Mouse (Mus musculus) midbrain, embryonic 16.5 days (tissue): ENCODE data around the gene Clk2. TPM values are rescaled to one million over a fixed set of nuclear protein-coding genes. Genes with fewer than 3 reads are reported as not detected.
A peak's percentile ranks its signal among the peaks of the same experiment; 100 is the strongest.

Experiments
- ATAC-seq: fragments of 200-750 bp; cut with Nextera tagmentation; 2 replicates; pipeline ENCODE4 v1.8.0; 2017; ENCODE audit warnings: moderate TSS enrichment
- H3K27ac ChIP-seq: fragments of 300-500 bp; sonication (generic); 2 replicates; pipeline ENCODE4 v1.5.1; 2014; ENCODE audit warnings: mild to moderate bottlenecking, low read length, mixed read lengths
- H3K27me3 ChIP-seq: fragments of 300-500 bp; sonication (generic); 2 replicates; pipeline ENCODE4 v1.6.1; 2014; ENCODE audit warnings: low read depth, low read length, mixed read lengths; ENCODE audit not compliant: control insufficient read depth, insufficient read depth
- H3K36me3 ChIP-seq: fragments of 300-500 bp; sonication (generic); 2 replicates; pipeline ENCODE4 v1.6.1; 2014; ENCODE audit warnings: mild to moderate bottlenecking, low read length, moderate library complexity, mixed read lengths; ENCODE audit not compliant: control insufficient read depth, insufficient read depth
- H3K4me1 ChIP-seq: fragments of 300-500 bp; sonication (generic); 2 replicates; pipeline ENCODE4 v1.6.1; 2014; ENCODE audit warnings: mild to moderate bottlenecking, low read length, mixed read lengths; ENCODE audit not compliant: control insufficient read depth, insufficient read depth
- H3K4me2 ChIP-seq: fragments of 300-500 bp; sonication (generic); 2 replicates; pipeline ENCODE4 v1.6.1; 2014; ENCODE audit warnings: mild to moderate bottlenecking, low read length, mixed read lengths
- H3K4me3 ChIP-seq: fragments of 300-500 bp; sonication (generic); 2 replicates; pipeline ENCODE4 v1.5.1; 2014; ENCODE audit warnings: low read depth, mild to moderate bottlenecking, low read length, moderate library complexity, mixed read lengths
- H3K9ac ChIP-seq: fragments of 300-500 bp; sonication (generic); 2 replicates; pipeline ENCODE4 v1.6.1; 2014; ENCODE audit warnings: low read depth, low read length, mixed read lengths
- H3K9me3 ChIP-seq: fragments of 300-500 bp; sonication (generic); replicated peaks from 2 replicates; pipeline ENCODE4 v1.6.1; 2014; ENCODE audit warnings: mild to moderate bottlenecking, low read length, mixed read lengths; ENCODE audit not compliant: control insufficient read depth, poor library complexity, severe bottlenecking
- WGBS: fragments of 180-500 bp; shearing (Covaris S2); extraction: QIAGEN DNeasy Blood & Tissue Kit; methylation state at CpG from one replicate; pipeline ENCODE4 v1.1.7; 2014; 5-methylcytosine and 5-hydroxymethylcytosine counted together
- polyA plus RNA-seq: library from polyadenylated mRNA; unstranded; fragments of >200 nt; fragmentation: Nextera tagmentation; extraction: Ambion mirVana; gene quantifications from 2 replicates; pipeline ENCODE4 v1.2.1, GENCODE M21; 2015

Clk2 gene
- polyA plus RNA-seq, 1 experiment from 2014 or later: 15.9 TPM

- Histone ChIP-seq H3K4me1 (peaks cover 5% of the 10 kb centered on the region), H3K9me3 (no peaks in the 10 kb centered on the region), H3K4me3 (no peak overlapping the region), H3K36me3 (no peaks in the 10 kb centered on the region), H3K27me3 (no peaks in the 10 kb centered on the region), H3K4me2 (no peak overlapping the region), H3K27ac (no peak overlapping the region), H3K9ac (no peak overlapping the region)
- 94% methylated on average over 1 of the region's 1 CpGs for WGBS
- ATAC-seq: no peak
These were observed 30.8 kb upstream of the Clk2 start for GRCm38 (mm10) chr3:89133752-89134151.

DNA sequence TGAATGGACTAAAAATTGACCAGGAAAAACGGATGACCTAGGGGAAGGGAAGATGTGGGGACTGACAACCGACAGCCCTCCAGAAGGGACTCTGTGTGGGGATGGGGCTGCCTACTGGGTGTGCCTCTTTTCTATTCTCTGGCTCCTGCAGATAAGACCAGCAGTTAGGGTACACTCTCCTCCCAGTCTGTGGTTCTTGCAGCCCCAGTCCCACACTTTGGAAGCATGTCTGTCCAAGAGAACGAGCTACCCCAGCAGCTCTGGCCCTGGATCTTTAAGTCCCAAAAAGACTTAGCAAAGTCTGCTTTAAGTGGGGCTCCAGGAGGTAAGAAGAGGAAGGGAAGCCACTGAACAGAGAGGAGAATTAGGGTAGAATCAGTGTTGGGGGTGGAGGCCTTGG lies 28.6 kb upstream of the Clk2 start, which contains the start of gene Pklr:
Gene Pklr (plus strand): TSS at position 185 of the 400 bp plus-strand sequence.
- H3K36me3 ChIP-seq: no peaks in the 10 kb centered on the region
- no peak within 1 kb of the TSS for H3K4me3 ChIP-seq
- no peak for ATAC-seq
- no peaks in the 10 kb centered on the region for H3K9me3 ChIP-seq
- WGBS: 57% methylated on average over 3 of the region's 3 CpGs
- H3K27ac ChIP-seq: no peak within 1 kb of the TSS
- H3K4me1 ChIP-seq: peaks cover 5% of the 10 kb centered on the region
- no peak within 1 kb of the TSS for H3K4me2 ChIP-seq
- no peaks in the 10 kb centered on the region for H3K27me3 ChIP-seq
- no peak within 1 kb of the TSS for H3K9ac ChIP-seq

- 47% methylated on average over 9 of the region's 9 CpGs for WGBS
- ATAC-seq: no peak
- H3K9me3 ChIP-seq: no peaks in the 10 kb centered on the region
- H3K9ac ChIP-seq: no peak overlapping the region
- H3K4me3 ChIP-seq: no peak overlapping the region
- peaks cover 5% of the 10 kb centered on the region for H3K4me1 ChIP-seq
- no peaks in the 10 kb centered on the region for H3K36me3 ChIP-seq
- H3K4me2 ChIP-seq: no peak overlapping the region
- no peak overlapping the region for H3K27ac ChIP-seq
- no peaks in the 10 kb centered on the region for H3K27me3 ChIP-seq
These were observed 28.2 kb upstream of the Clk2 start for GRCm38 (mm10) chr3:89136365-89136764.

DNA sequence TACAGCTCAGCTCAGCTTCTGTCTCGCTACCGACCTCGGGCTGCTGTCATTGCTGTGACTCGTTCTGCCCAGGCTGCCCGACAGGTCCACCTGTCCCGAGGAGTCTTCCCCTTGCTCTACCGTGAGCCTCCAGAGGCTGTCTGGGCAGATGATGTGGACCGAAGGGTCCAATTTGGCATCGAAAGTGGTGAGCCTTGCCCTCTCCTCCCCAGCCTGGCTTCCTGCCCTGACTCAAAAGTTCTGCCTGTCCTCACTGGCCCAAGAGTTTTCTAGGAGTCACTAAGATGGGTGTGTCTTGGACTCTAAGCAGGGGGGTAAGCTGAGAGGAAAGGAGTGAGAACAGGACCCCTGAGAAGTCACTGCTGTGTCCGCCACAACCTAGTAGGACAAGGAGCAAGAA lies 19.8 kb upstream of the Clk2 start:
- Histone ChIP-seq H3K4me3 (no peak overlapping the region), H3K27me3 (no peaks in the 10 kb centered on the region), H3K9me3 (no peaks in the 10 kb centered on the region), H3K4me2 (no peak overlapping the region), H3K9ac (no peak overlapping the region), H3K4me1 (no peaks in the 10 kb centered on the region), H3K27ac (no peak overlapping the region), H3K36me3 (0 out of 2 replicates have a peak, but pooled peaks cover 3% of the 10 kb centered on the region)
- no peak for ATAC-seq
- WGBS: 83% methylated on average over 10 of the region's 10 CpGs

DNA sequence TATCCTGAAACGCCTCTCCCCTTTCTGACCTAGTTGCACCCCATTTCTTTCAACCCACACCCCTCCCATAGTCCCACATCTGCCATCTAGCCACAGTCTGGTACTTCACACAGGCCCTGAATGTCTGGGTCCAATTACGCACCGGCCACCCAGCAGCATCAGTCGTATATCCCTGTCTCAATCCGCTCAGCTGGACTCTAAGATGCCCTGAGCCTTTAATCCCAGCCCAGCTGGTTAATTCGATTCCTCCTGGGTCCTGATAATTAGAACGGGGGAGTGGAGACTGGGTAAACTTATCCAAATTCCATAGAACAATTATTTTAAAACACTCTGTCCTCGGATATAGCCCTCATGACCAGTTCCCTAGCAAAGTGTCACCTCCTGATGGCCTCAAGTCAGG lies 19.0 kb upstream of the Clk2 start:
- Histone ChIP-seq H3K9me3 (no peaks in the 10 kb centered on the region), H3K4me1 (no peaks in the 10 kb centered on the region), H3K4me2 (no peak overlapping the region), H3K4me3 (no peak overlapping the region), H3K36me3 (0 out of 2 replicates have a peak, but pooled peaks cover 3% of the 10 kb centered on the region), H3K27me3 (no peaks in the 10 kb centered on the region), H3K27ac (no peak overlapping the region), H3K9ac (no peak overlapping the region)
- 20% methylated on average over 8 of the region's 8 CpGs for WGBS
- 0 out of 2 replicates have a peak, but pooled peaks have one; percentile 5 for ATAC-seq

DNA sequence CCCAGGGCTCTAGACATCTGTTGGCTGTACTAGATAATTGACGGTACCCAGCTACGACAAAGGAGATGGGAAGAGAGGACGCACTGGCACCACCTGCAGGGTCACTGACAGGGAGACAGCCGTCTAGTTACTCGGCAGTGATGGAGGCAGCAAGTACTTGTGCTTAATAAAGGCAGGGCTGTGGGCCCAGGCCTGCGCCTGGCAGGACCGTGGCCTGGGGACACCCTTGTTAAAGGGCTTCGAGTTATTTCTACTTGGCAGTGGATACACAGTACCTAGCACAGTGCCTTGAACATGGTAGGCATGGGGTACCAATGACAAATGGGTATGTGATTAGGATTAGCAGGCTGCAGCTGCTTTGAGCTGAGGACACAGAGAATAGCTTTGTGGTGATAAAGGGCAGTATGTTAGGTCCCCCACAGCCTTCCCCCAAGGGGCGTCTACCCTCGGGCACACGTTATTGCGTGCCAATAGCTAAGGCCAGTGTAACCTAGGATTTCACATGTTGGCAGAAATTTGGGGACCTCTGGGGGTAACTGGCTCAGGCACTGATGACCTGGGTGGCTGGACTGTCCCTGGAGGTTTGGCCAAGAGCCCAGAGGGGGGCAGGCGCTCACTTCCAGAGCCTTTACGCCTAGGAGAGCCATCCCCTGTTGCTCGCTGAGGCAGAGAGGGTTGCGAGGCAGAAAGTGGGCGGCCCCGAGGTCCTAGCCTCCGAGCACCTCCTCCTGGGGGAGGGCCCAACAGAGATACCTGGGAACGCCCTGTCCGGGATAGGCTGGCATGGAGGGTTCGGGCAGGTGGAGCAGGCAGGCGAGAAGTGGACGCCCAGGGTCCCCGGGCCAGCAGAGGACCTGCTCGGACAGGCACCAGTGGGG lies 17.3 kb upstream of the Clk2 start:
- Histone ChIP-seq H3K4me2 (no peak overlapping the region), H3K4me3 (no peak overlapping the region), H3K27ac (no peak overlapping the region), H3K36me3 (peaks cover 5% of the 10 kb centered on the region; the same call in 1 of the 2 replicates), H3K9me3 (no peaks in the 10 kb centered on the region), H3K27me3 (no peaks in the 10 kb centered on the region), H3K9ac (no peak overlapping the region), H3K4me1 (no peaks in the 10 kb centered on the region)
- 0 out of 2 replicates have a peak, but pooled peaks have one; percentile 29 for ATAC-seq
- 28% methylated on average over 26 of the region's 26 CpGs for WGBS

DNA sequence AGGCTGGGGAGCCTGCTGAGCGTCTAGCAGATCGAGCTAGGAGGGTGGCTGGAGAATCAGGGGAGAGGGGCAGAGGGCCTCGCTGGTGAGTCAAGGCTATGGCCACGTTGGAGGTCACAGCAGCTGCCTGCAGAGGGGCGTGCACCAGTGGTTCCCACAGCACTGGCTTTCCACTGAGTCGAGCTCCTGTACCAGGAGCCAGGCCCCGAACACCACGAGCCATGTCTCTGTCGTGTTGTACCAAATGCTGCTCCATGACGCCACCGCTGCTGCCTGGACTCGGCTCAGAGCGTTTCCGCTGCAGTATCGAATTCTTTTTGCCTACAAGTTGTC lies 16.6 kb upstream of the Clk2 start:
- Histone ChIP-seq H3K4me2 (no peak overlapping the region), H3K27ac (no peak overlapping the region), H3K9ac (no peak overlapping the region), H3K4me1 (no peaks in the 10 kb centered on the region), H3K4me3 (no peak overlapping the region), H3K9me3 (no peaks in the 10 kb centered on the region), H3K27me3 (no peaks in the 10 kb centered on the region), H3K36me3 (peaks cover 9% of the 10 kb centered on the region; the same call in 1 of the 2 replicates)
- no peak for ATAC-seq
- WGBS: 10% methylated on average over 15 of the region's 15 CpGs

- 75% methylated on average over 14 of the region's 14 CpGs for WGBS
- no peak overlapping the region for H3K4me2 ChIP-seq
- H3K4me1 ChIP-seq: no peaks in the 10 kb centered on the region
- peaks cover 9% of the 10 kb centered on the region; the same call in 1 of the 2 replicates for H3K36me3 ChIP-seq
- no peak overlapping the region for H3K27ac ChIP-seq
- H3K9ac ChIP-seq: no peak overlapping the region
- H3K9me3 ChIP-seq: no peaks in the 10 kb centered on the region
- no peaks in the 10 kb centered on the region for H3K27me3 ChIP-seq
- no peak for ATAC-seq
- no peak overlapping the region for H3K4me3 ChIP-seq
These were observed 16.0 kb upstream of the Clk2 start for GRCm38 (mm10) chr3:89148567-89148966.

DNA sequence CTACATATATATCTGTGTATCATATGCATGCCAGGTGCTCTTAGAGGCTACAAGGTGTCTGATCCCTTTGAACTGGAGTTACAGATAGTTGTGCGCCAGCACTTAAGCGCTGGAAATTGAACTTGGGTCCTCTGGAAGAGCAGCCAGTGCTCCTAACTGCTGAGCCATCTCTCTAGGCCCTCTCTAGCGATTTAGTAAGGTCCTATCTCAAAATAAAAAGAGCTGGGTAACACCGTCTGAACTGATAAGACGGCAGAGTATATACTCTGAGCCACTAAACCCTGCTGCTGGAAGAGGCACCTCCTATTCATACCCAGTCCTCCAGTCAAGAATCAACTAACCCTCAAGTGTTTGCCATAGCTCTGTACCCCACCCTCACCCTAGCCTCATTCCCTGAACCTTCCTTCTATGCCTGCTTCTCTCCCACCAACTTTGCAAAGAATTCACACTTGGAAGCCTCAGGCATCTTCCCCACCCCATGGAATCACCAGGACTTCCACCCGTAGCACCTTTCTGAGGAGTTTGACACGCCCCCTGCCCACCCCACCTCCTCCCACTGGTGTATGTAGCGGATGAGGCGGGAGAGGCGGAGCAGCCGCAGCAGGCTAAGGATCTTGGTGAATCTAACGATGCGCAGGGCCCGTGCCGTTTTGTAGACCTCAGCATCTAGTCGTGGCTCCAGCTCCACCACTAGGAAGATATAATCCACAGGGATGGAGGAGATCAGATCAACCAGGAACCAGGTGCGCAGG lies 12.3 kb upstream of the Clk2 start:
- Histone ChIP-seq H3K4me3 (no peak overlapping the region), H3K27ac (no peak overlapping the region), H3K27me3 (no peaks in the 10 kb centered on the region), H3K4me2 (no peak overlapping the region), H3K9ac (no peak overlapping the region), H3K4me1 (no peaks in the 10 kb centered on the region), H3K36me3 (peaks cover 9% of the 10 kb centered on the region; the same call in 1 of the 2 replicates), H3K9me3 (no peaks in the 10 kb centered on the region)
- ATAC-seq: no peak
- WGBS: 68% methylated on average over 17 of the region's 17 CpGs
